7 mouse cellular contexts compared by ENCODE assay signal in genomic region chr11:102027361-102028017, GRCm38 (mm10). TPM values are rescaled to one million over a fixed set of nuclear protein-coding genes. Genes with fewer than 3 reads are reported as not detected.
DNase-seq lines count a peak whose midpoint lies in the region; ATAC-seq and TF ChIP-seq lines count a peak whose summit lies in the region.

No protein-coding gene starts in this region.

- H3K9me3 ChIP-seq in lung, embryonic 14.5 days (ENCODE audit: low read depth, low read length) = no peaks in the 10 kb centered on the region
- no peaks in the 10 kb centered on the region for H3K9me3 ChIP-seq in limb, embryonic 10.5 days (replicated peaks)

- peak overlapping the region; percentile 62 for H3K9ac ChIP-seq in lung, embryonic 14.5 days

- no peak overlapping the region for H3K27ac ChIP-seq in lung, embryonic 14.5 days (ENCODE audit: low read depth)
- H3K27ac ChIP-seq in limb, embryonic 10.5 days = peak overlapping the region; percentile 92

- DNase-seq in lung, embryonic 14.5 days = peak; percentile 15
- DNase-seq in lung, postnatal 36 days = no peak
- DNase-seq in embryo, embryonic 11 days = peak; percentile 35
- peak; percentile 41 for DNase-seq in limb, embryonic 10.5 days (ENCODE audit: low spot score)
- DNase-seq in retina, postnatal 1 day = peak; percentile 57
- no peak for DNase-seq in thymus, postnatal 25 days
- DNase-seq in right cerebral cortex, postnatal 36 days (ENCODE audit: low spot score in 2 of 2) = no peak

- H3K27me3 ChIP-seq in lung, embryonic 14.5 days (ENCODE audit: insufficient read depth, low read length) = no peaks in the 10 kb centered on the region
- H3K27me3 ChIP-seq in limb, embryonic 10.5 days (ENCODE audit: low read depth, poor library complexity, severe bottlenecking) = 0 out of 2 replicates have a peak, but pooled peaks cover 4% of the 10 kb centered on the region

- H3K36me3 ChIP-seq in lung, embryonic 14.5 days (ENCODE audit: insufficient read depth) = no peaks in the 10 kb centered on the region
- H3K36me3 ChIP-seq in limb, embryonic 10.5 days = peaks cover 28% of the 10 kb centered on the region

- ATAC-seq in lung, embryonic 14.5 days (ENCODE audit: insufficient read depth) = no peak

- TF ChIP-seq CTCF in lung, embryonic 14.5 days (IDR thresholded peaks at IDR 0.05; ENCODE audit: low read depth) = no peak

- H3K4me2 ChIP-seq in lung, embryonic 14.5 days = peak overlapping the region; percentile 97

- WGBS in lung, embryonic 14.5 days = 7% methylated on average over 12 of the region's 12 CpGs
- WGBS in limb, embryonic 10.5 days = 5% methylated on average over 12 of the region's 12 CpGs

- peak overlapping the region; percentile 66 for H3K4me3 ChIP-seq in lung, embryonic 14.5 days (ENCODE audit: low read depth, low read length)
- peak overlapping the region; percentile 87 for H3K4me3 ChIP-seq in limb, embryonic 10.5 days

- peaks cover 5% of the 10 kb centered on the region; the same call in 1 of the 2 replicates for H3K4me1 ChIP-seq in lung, embryonic 14.5 days (ENCODE audit: insufficient read depth)
- peaks cover 41% of the 10 kb centered on the region for H3K4me1 ChIP-seq in limb, embryonic 10.5 days

RNA-seq across cellular contexts. Expression of gene Mpp3, which starts 0.8 kb away (rescaled TPM):
- polyA plus RNA-seq in lung, embryonic 14.5 days (2014; fragmentation: Nextera tagmentation; extraction: Ambion mirVana) = 4.0 and 4.9 TPM in 2 replicates
- polyA plus RNA-seq in limb, embryonic 10.5 days (2016; fragmentation: Nextera tagmentation; extraction: Ambion mirVana) = 17.7 and 18.4 TPM in 2 replicates

RNA-seq across cellular contexts. Expression of gene Cd300lg, which starts 13.8 kb away (rescaled TPM):
- polyA plus RNA-seq in lung, embryonic 14.5 days (2014; fragmentation: Nextera tagmentation; extraction: Ambion mirVana) = 0.17 and 0.23 TPM in 2 replicates
- polyA plus RNA-seq in limb, embryonic 10.5 days (2016; fragmentation: Nextera tagmentation; extraction: Ambion mirVana) = 0.38 and 0.45 TPM in 2 replicates

RNA-seq across cellular contexts. Expression of gene Dusp3, which starts 40.7 kb away (rescaled TPM):
- 15.7 and 16.9 TPM in 2 replicates for polyA plus RNA-seq in lung, embryonic 14.5 days (2014; fragmentation: Nextera tagmentation; extraction: Ambion mirVana)
- 9.2 TPM in 2 replicates for polyA plus RNA-seq in limb, embryonic 10.5 days (2016; fragmentation: Nextera tagmentation; extraction: Ambion mirVana)

RNA-seq across cellular contexts. Expression of gene Cfap97d1, which starts 43.4 kb away (rescaled TPM):
- polyA plus RNA-seq in lung, embryonic 14.5 days (2014; fragmentation: Nextera tagmentation; extraction: Ambion mirVana) = not detected in 2 replicates
- polyA plus RNA-seq in limb, embryonic 10.5 days (2016; fragmentation: Nextera tagmentation; extraction: Ambion mirVana) = not detected in 2 replicates

Comparison
In these comparisons a context has a peak if more than half of its experiments do, and no peak if none do; other contexts are left out.
1. DNase-seq: peak in lung, embryonic 14.5 days (single experiment), embryo, embryonic 11 days (single experiment), limb, embryonic 10.5 days (single experiment) and retina, postnatal 1 day (single experiment); none in lung, postnatal 36 days (single experiment), thymus, postnatal 25 days (single experiment) and right cerebral cortex, postnatal 36 days (0 of 2).